Mouse (Mus musculus) kidney, adult 8-10 months (tissue): ENCODE results near the gene C1qb.

Experiments used
- DNase-seq, 2 experiments: peaks; one replicate each; pipeline ENCODE4 v3.0.0; 2022

Gene C1qb

DNA sequence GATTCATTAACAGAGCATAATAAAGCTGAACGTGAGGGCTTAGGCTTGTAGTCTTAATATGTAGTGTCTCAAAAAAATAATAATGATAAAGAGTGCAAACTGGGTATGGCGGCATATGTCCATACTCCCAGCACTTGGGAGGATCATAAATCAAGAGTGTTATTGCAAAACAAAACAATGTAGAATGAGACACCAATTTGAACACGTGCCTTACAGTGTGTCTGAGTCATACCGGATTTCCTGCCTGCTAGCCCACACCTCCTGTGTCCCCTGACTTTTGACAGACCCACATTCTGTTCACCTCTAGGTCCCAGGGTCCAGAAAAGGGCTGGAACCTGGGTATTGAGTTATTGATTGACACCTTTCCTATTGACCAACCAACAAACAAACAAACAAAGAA is 44.0 kb downstream of the C1qb start:
- DNase-seq = no peak

DNA sequence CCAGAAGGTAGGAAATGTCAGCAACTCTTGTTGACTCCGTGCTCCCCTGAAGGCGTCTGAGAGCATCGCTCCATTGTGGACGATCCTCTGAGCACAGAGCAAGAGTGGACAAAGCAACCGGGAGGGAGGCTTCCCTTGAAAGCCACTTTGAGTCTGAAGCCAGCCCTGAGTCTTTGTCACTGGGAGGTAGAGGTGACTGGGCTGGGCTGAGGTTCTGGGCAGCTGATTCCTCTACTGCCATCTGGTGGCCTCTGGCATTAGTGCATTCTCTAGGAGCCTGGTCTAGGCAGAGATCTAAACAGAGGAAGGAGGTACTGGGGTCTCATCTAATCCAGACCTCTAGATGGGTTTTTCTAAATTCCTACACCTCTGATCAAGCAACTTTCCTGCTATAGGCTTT is 44.9 kb downstream of the C1qb start:
- DNase-seq = peak; percentile 61 to 86

DNA sequence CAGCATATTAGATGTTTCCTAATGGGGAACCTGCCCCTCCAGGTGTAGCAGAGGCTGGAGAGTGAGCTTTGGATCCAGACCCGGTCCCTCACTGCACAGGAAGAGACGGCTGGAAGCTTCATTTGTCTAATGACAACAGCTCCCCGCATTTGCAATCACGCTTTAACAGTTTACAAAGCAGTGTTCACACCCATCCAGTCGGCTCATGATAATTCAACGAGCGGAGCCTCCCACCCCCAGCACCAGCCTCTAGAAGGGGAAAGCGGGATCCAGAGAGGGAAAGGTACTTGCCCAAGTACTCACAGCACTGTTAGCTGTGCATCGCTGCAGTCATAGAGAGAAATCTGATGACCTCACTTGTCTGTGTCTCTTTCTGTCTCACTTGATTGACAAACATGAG is 47.5 kb downstream of the C1qb start:
- no peak for DNase-seq

DNA sequence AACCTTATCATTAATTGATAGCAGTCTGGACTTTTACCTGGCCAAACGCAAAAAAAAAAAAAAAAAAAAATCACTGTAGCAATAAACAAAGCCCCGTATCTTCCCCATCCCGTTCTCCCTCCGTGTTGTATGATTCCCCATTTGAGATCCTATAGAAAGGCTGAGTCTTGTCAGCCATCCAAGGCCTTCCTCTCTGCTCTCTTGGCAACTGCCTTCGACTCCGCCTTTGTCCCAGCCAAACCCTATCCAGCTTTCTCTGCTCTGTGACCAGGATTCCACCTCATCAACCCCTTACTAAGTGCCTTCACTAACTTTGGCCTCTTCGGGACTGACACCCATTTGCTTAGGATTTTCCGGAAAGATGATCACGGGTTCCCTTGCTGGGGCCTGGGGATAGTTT is 48.0 kb downstream of the C1qb start:
- no peak for DNase-seq

DNA sequence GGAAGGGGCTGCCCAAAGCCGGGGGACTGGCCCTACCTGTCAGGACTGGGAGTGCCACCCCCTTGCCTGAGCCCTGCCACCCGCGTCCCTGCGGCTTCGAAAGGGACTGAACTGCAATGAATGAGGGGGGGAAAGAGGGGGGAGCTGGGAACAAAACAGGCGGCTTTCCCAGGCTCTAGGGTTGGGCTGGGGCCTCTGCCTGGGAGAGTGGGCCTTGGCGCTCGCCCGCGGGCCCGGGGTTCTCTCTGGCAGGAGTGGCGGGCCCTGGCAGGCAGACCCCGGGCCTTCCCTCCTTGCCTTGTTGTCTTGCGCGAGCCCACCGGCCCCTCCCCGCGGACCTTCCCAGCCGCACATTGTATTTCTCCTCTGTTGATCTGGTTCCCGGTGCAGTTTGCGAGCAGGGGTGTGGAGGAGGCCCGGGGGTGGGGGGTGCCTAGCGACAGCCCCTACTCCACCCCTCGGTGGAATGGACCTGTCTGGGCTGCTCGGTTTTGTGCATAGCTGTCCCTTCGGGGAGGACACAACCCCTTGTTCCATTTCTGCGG is 49.5 kb downstream of the C1qb start:
- no peak for DNase-seq

DNA sequence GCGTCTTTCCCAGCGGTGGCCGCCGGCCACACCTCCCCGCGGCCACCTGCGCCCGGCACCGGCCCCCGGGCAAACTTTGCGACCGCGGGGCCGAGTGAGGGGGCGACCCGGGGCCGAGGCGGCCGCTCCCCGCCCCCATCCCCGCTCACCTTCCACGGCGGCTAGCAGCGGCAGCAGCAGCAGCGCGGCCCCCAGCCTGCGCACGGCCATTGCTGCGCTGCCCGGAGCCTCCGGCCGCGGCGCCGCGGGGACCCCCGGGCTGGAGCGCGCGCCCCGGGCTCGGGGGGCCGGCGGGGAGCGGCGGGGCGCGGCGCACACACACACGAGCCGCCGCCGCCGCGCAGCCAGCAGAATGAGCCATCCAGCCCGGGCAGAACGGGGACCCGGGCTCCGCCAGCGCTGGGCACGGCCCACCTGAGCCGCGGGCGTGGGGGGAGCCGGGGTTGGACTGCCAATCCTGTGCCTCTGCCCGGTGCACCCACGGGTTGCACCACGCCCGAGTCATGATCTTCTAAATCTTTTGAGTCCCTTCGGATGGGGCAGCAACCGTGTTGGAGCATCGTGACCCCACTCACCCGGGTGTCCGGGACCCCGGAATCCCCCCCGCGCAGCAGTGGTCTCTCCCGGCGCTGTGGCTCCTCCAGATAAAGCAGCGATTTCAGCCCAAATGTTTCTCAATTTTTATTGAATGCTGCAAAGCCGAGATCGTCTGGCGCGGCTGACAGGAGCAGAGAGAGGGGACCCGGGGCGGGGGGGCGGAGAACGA is 50.2 kb downstream of the C1qb start, which contains the start of gene Ephb2:
Ephb2 (minus strand) TSS at position 368 of the 766 bp plus-strand sequence.
- DNase-seq = peak; percentile 34 to 41

DNA sequence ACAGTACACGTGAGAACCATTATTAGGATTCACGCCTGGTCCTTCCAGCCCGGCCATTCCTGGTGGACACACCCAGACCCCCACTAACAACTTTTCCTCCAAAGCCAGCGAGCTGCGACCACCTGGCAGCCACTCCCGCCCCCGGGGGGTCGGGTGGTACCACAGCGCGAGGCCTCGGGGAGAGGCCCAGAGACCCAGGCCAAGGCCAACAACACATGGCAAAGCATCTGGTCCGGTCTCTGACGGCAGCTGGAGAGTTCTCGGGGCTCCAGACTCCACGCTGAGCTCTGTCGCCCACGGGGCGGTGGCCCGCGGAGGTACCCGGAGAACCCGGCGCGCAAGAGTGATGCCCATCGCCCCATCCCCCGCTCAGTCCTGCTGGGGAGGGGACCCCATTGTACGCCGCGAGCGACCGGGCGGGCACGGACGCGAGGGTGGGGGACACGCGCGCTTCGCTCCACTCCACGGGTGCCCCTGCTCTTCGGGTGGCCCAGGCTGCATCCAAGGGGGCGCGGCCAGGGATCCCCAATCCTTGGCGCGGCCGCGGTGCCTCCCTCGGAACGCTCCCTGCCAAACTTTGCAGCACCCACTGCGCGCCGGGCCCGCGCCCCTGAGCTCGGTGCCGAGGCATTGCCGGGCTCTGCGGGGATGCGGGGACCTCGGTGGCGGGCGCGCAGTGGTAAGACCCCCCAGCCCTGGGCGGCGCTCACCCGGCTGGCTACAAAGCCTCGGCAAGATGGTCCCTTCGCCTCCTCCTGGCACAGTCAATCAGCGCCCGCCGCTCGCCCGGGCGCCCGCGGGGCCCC is 51.0 kb downstream of the C1qb start:
- DNase-seq = no peak

DNA sequence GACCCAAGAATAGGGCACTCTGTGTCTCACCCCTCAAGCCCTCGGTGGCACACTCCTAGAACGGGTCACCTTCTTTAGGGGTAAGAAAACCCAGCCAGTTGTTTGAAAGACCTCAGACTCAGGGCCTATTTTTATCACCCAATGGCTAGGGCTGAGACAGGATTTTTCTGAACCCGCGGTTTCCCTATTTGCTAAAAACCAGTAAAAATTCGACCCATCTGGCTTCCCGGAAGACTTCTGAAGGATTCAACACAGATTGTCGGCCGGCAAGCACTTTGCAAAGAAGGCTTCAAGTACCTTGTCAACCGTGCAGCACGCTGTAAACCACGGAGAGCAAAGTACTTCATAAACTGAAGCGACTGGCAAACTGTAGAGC is 51.6 kb downstream of the C1qb start:
- DNase-seq = no peak

DNA sequence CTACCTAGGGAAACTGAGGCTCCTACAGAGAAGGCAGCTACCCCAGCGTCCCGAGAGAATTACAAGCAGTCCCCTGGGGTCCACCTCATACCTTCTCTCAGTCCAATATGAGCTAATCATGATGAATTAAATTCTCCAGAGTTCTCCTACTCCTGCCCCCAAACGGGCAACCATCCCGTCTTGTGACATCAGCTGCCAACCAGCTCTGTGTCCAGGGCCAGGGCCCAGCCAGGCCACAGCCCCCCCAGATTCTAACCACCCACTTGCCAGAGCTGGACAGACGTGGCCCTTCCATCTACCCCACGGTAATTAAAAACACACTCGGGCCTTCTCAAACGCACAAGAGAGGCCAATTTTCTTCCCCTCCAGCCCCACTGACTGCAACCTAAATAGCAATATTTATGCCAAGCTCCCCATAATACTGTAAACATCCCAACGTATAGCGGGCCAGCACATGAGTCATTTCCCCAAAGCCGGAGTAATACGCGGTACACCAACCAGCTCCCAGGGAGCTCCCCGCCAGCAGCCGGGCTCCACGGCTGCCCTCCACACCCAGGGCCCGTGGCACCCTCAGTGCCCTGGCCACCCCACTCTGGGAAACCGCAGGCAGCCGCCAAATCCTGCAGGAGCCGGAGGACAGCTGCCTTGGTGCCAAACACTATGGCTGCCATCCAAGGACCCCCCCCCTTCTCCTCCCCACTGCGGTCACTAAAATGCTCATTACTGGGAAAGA is 52.2 kb downstream of the C1qb start:
- DNase-seq = no peak

DNA sequence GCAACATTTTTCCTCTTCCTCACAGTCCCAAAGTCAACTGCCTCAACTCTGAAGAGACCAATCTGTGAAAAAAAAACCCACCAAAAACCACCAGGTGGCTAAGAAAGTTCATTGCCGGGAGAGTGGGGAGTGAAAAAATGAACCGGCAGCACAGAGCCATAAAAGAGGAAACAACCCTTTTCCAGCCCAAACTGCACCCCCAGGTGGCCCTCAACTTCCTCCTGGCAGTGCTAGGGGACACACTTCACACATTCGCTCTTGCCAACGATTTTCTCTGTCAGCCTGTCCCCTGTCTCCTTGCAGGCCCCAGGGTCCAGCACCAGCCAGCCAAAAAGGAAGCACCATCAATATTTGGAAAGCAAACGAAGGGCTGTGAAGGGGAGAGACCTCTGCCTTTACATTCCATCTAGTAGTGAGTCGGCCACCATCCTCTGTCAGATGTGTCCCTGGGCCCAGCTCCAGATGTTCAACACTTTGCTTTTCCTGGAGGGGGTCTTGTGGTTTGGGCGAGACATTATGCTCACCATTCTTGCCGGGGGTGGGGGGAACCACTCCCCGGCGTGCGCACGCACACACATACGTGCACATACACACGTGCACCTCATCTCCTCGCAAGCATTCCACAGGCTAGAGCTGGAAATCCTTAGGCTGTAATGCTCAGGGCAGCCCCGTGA is 53.3 kb downstream of the C1qb start:
- DNase-seq = no peak

DNA sequence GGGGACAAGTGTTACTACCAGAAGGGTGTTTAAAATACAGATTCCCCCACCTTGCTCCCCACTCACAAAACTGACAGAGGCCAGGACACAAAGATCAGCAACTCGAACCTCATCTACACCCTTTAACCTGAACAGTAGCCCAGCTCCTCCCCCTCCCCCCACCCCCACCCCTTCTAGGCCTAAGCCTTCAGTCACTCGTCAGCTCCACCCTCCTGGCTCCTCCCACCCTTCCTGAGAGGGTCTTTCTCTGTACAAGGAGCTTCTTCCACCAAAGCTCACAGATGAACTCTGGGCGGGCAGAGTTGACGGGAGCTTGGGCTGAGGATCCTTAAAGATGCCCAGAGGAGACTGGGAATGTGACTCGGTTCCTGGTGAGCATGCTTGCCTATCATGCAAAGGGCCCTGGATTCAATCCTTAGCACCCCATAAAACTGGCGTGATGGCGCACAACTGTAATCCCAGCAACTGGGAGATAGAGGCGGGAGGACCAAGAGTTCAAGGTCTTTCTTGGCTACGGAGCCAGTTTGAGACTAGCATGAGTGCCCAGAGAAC is 55.6 kb downstream of the C1qb start:
- no peak for DNase-seq
